In genomic region chr4:116222843-116223119, GRCm38 (mm10) we compare ENCODE assay signal across 9 mouse cellular contexts. TPM values are rescaled to one million over a fixed set of nuclear protein-coding genes. Genes with fewer than 3 reads are reported as not detected.
A peak's percentile ranks its signal among the peaks of the same experiment; 100 is the strongest.
DNase-seq lines count a peak whose midpoint lies in the region; ATAC-seq and TF ChIP-seq lines count a peak whose summit lies in the region.
"Had no signal": no experiment of that assay in that cellular context is flagged by ENCODE, and none has a peak within 500 bp of the region (broad histone marks: within the 10 kb centered on the region; RNA-seq: fewer than 3 reads in every experiment).

No protein-coding gene starts in this region.

- no peak overlapping the region for H3K27ac ChIP-seq in liver, adult 2 months (replicated peaks; ENCODE audit: insufficient read depth, low read depth, low read length)
- H3K27ac ChIP-seq in embryonic fibroblast, embryonic 13.5 days (ENCODE audit: insufficient read depth, low read length) = no peak overlapping the region
- no peak overlapping the region for H3K27ac ChIP-seq in intestine, postnatal 0 days (ENCODE audit: low read depth, low read length)
- peak overlapping the region; percentile 98; the same call in 1 of the 2 replicates for H3K27ac ChIP-seq in neural tube, embryonic 14.5 days (ENCODE audit: low read depth, low read length)

- DNase-seq in liver, adult 2 months (ENCODE audit: extremely low read depth, low read depth, low spot score) = peak; percentile 3
- no peak for DNase-seq in liver
- no peak for DNase-seq in layer of hippocampus, postnatal 36 days
- no peak for DNase-seq in adrenal gland, postnatal 10 days
- DNase-seq in Muller cell, postnatal 12 days (ENCODE audit: inconsistent ontology term) = no peak

- no peak for TF ChIP-seq POLR2A in liver, adult 2 months (IDR thresholded peaks at IDR 0.05; ENCODE audit: extremely low read depth, insufficient read depth, low read length)
- no peak for TF ChIP-seq POLR2A in embryonic fibroblast, embryonic 13.5 days (IDR thresholded peaks at IDR 0.05; ENCODE audit: low read depth, low read length)

- peak overlapping the region; percentile 88 for H3K4me2 ChIP-seq in intestine, postnatal 0 days (replicated peaks; ENCODE audit: low read depth)
- peak overlapping the region; percentile 54 for H3K4me2 ChIP-seq in neural tube, embryonic 14.5 days (ENCODE audit: low read depth, low read length)

- H3K9me3 ChIP-seq in intestine, postnatal 0 days (ENCODE audit: control insufficient read depth) = no peaks in the 10 kb centered on the region
- H3K9me3 ChIP-seq in neural tube, embryonic 14.5 days (ENCODE audit: control insufficient read depth, low read length) = no peaks in the 10 kb centered on the region

- no peak for TF ChIP-seq CTCF in liver, adult 2 months (IDR thresholded peaks at IDR 0.05; ENCODE audit: low read depth, low read length)
- no peak for TF ChIP-seq CTCF in embryonic fibroblast, embryonic 13.5 days (IDR thresholded peaks at IDR 0.05; ENCODE audit: borderline replicate concordance, insufficient read depth, low read length)
- TF ChIP-seq CTCF in intestine, postnatal 0 days (IDR thresholded peaks at IDR 0.05; ENCODE audit: low read depth) = no peak

- WGBS in liver, adult 2 months = 38% methylated on average over 6 of the region's 6 CpGs
- 28% methylated on average over 6 of the region's 6 CpGs for WGBS in intestine, postnatal 0 days
- 2% methylated on average over 6 of the region's 6 CpGs for WGBS in neural tube, embryonic 14.5 days

- H3K9ac ChIP-seq in liver, adult 2 months (ENCODE audit: low read depth, low read length) = no peak overlapping the region
- peak overlapping the region; percentile 71; the same call in 1 of the 2 replicates for H3K9ac ChIP-seq in intestine, postnatal 0 days (ENCODE audit: low read depth, low read length)
- H3K9ac ChIP-seq in neural tube, embryonic 14.5 days (replicated peaks; ENCODE audit: low read depth, low read length) = peak overlapping the region; percentile 94

- no peaks in the 10 kb centered on the region for H3K27me3 ChIP-seq in liver, adult 2 months (ENCODE audit: control insufficient read depth, insufficient read depth, low read length)
- H3K27me3 ChIP-seq in intestine, postnatal 0 days (replicated peaks; ENCODE audit: control insufficient read depth, insufficient read depth, low read length) = no peaks in the 10 kb centered on the region
- H3K27me3 ChIP-seq in neural tube, embryonic 14.5 days (ENCODE audit: control insufficient read depth, insufficient read depth, low read length) = no peaks in the 10 kb centered on the region

- H3K4me1 ChIP-seq in liver, adult 2 months (ENCODE audit: control insufficient read depth, insufficient read depth, low read length) = peaks cover 2% of the 10 kb centered on the region; the same call in 1 of the 2 replicates
- H3K4me1 ChIP-seq in embryonic fibroblast, embryonic 13.5 days (ENCODE audit: control insufficient read depth, insufficient read depth, low read length) = no peaks in the 10 kb centered on the region
- H3K4me1 ChIP-seq in intestine, postnatal 0 days (replicated peaks; ENCODE audit: control insufficient read depth, insufficient read depth, low read length) = no peaks in the 10 kb centered on the region
- H3K4me1 ChIP-seq in neural tube, embryonic 14.5 days (ENCODE audit: control insufficient read depth, insufficient read depth, low read length) = peaks cover 3% of the 10 kb centered on the region; the same call in 1 of the 2 replicates

- H3K79me2 ChIP-seq in liver, adult 2 months (ENCODE audit: control insufficient read depth, insufficient read depth, low read length) = no peaks in the 10 kb centered on the region

- no peak for ATAC-seq in intestine, postnatal 0 days
- no peak for ATAC-seq in neural tube, embryonic 14.5 days (ENCODE audit: low read depth)

- H3K36me3 ChIP-seq in liver, adult 2 months (ENCODE audit: control insufficient read depth, insufficient read depth, low read length) = no peaks in the 10 kb centered on the region
- no peaks in the 10 kb centered on the region for H3K36me3 ChIP-seq in intestine, postnatal 0 days (ENCODE audit: control insufficient read depth, insufficient read depth)
- no peaks in the 10 kb centered on the region for H3K36me3 ChIP-seq in neural tube, embryonic 14.5 days (ENCODE audit: control insufficient read depth, insufficient read depth, low read length)

- peak overlapping the region; percentile 23; the same call in 1 of the 2 replicates for H3K4me3 ChIP-seq in liver, adult 2 months (ENCODE audit: insufficient read depth, low read depth, low read length)
- H3K4me3 ChIP-seq in embryonic fibroblast, embryonic 13.5 days (ENCODE audit: insufficient read depth, low read length) = peak overlapping the region; percentile 94
- H3K4me3 ChIP-seq in intestine, postnatal 0 days (ENCODE audit: low read depth, low read length) = peak overlapping the region; percentile 90
- H3K4me3 ChIP-seq in neural tube, embryonic 14.5 days (ENCODE audit: low read depth, low read length) = peak overlapping the region; percentile 75

RNA-seq across cellular contexts. Expression of gene Pik3r3, which starts 1.4 kb away (rescaled TPM):
- total RNA-seq in liver, adult 2 months (2014; rRNA removed) = 1.0 and 1.4 TPM in 2 replicates
- polyA plus RNA-seq in liver, adult 2 months (2012; rRNA removed) = 1.3 and 1.7 TPM in 2 replicates
- polyA plus RNA-seq in embryonic fibroblast, embryonic 13.5 days (2011; ENCODE audit: insufficient read length, low read depth, missing spikeins) = 31.6 and 31.9 TPM in 2 replicates
- polyA plus RNA-seq in intestine, postnatal 0 days (2015; fragmentation: Nextera tagmentation; extraction: Ambion mirVana) = 2.9 and 3.5 TPM in 2 replicates
- polyA plus RNA-seq in neural tube, embryonic 14.5 days (2014; fragmentation: Nextera tagmentation; extraction: Ambion mirVana) = 66.8 and 80.3 TPM in 2 replicates
- total RNA-seq in layer of hippocampus, postnatal 36 days (2021) = 10 to 100 TPM; 36.5 to 37.6 TPM
- total RNA-seq in adrenal gland, postnatal 10 days (2021) = 10 to 100 TPM; 15.6 to 18.9 TPM

RNA-seq across cellular contexts. Expression of gene Gm49337, which starts 49.6 kb away (rescaled TPM):
- total RNA-seq in liver, adult 2 months (2014; rRNA removed) = not detected in 2 replicates
- not detected in 2 replicates for polyA plus RNA-seq in liver, adult 2 months (2012; rRNA removed)
- polyA plus RNA-seq in embryonic fibroblast, embryonic 13.5 days (2011; ENCODE audit: insufficient read length, low read depth, missing spikeins) = 0.62 and 2.7 TPM in 2 replicates
- not detected in 2 replicates for polyA plus RNA-seq in intestine, postnatal 0 days (2015; fragmentation: Nextera tagmentation; extraction: Ambion mirVana)
- polyA plus RNA-seq in neural tube, embryonic 14.5 days (2014; fragmentation: Nextera tagmentation; extraction: Ambion mirVana) = not detected in 2 replicates
- total RNA-seq in layer of hippocampus, postnatal 36 days (2021) = 1 to 10 TPM in 1 of 2 experiments, not detected in 1; 1.2 TPM
- total RNA-seq in adrenal gland, postnatal 10 days (2021) = not detected
- polyA plus RNA-seq: gonadal fat pad, adult 2 months had no signal

RNA-seq across cellular contexts. Expression of gene 1700042G07Rik, which starts 49.6 kb away (rescaled TPM):
- total RNA-seq in liver, adult 2 months (2014; rRNA removed) = not detected in 2 replicates
- polyA plus RNA-seq in liver, adult 2 months (2012; rRNA removed) = not detected in 2 replicates
- polyA plus RNA-seq in embryonic fibroblast, embryonic 13.5 days (2011; ENCODE audit: insufficient read length, low read depth, missing spikeins) = not detected in 2 replicates
- not detected in 2 replicates for polyA plus RNA-seq in intestine, postnatal 0 days (2015; fragmentation: Nextera tagmentation; extraction: Ambion mirVana)
- polyA plus RNA-seq in neural tube, embryonic 14.5 days (2014; fragmentation: Nextera tagmentation; extraction: Ambion mirVana) = not detected in 2 replicates
- not detected for total RNA-seq in layer of hippocampus, postnatal 36 days (2021)
- not detected for total RNA-seq in adrenal gland, postnatal 10 days (2021)

RNA-seq across cellular contexts. Expression of gene Tspan1, which starts 55.4 kb away (rescaled TPM):
- 0.09 TPM in 1 of 2 replicates, not detected in the other for total RNA-seq in liver, adult 2 months (2014; rRNA removed)
- 0.27 TPM in 1 of 2 replicates, not detected in the other for polyA plus RNA-seq in liver, adult 2 months (2012; rRNA removed)
- not detected in 2 replicates for polyA plus RNA-seq in embryonic fibroblast, embryonic 13.5 days (2011; ENCODE audit: insufficient read length, low read depth, missing spikeins)
- polyA plus RNA-seq in intestine, postnatal 0 days (2015; fragmentation: Nextera tagmentation; extraction: Ambion mirVana) = 40.1 and 63.8 TPM in 2 replicates
- 0.09 TPM in 1 of 2 replicates, not detected in the other for polyA plus RNA-seq in neural tube, embryonic 14.5 days (2014; fragmentation: Nextera tagmentation; extraction: Ambion mirVana)
- not detected for total RNA-seq in layer of hippocampus, postnatal 36 days (2021)
- total RNA-seq in adrenal gland, postnatal 10 days (2021) = not detected

Comparison
In these comparisons a context has a peak if more than half of its experiments do, and no peak if none do; other contexts are left out.
1. H3K4me3 ChIP-seq: peak in every context shown above with its lines; median percentile 94 in embryonic fibroblast, embryonic 13.5 days; 90 in intestine, postnatal 0 days; 75 in neural tube, embryonic 14.5 days; 23 in liver, adult 2 months.